Mouse (Mus musculus): ENCODE results near the gene Pcdh7. TPM values are rescaled to one million over a fixed set of nuclear protein-coding genes. Genes with fewer than 3 reads are reported as not detected.

The Pcdh7 gene
- total and polyA plus RNA-seq, 3 experiments = not detected

DNA sequence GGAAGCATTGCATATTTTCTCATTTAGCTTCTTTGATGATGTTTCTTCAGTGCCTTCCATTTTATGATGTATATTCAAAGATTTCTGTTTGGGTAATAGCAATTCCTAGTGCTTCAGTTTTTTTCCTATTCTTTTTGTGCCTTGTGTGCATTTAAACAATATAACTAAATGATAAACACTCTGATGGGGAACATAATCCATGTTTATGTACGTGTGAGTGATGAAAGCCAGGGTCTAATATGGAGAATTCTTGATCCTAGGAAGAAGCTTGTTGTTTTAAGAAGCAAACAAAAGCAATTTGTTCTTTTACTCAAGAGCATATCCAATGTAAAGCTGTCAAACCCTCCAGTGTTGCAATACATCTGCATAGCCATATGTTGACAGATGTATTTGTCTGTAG is 153.0 kb downstream of the Pcdh7 start:
- Histone ChIP-seq H3K36me3 (ENCODE audit: control insufficient read depth in 1 of 2, insufficient read depth in 2 of 2, low read length in 2 of 2) (no peaks in the 10 kb centered on the region), H3K9ac (ENCODE audit: control insufficient read depth, low read depth, low read length, poor library complexity, severe bottlenecking) (no peak overlapping the region), H3K4me1 (ENCODE audit: control insufficient read depth in 1 of 2, insufficient read depth in 2 of 2, low read length in 2 of 2) (no peaks in the 10 kb centered on the region; a peak in 1 of 4 replicates), H3K27ac (ENCODE audit: control insufficient read depth, low read depth, low read length) (no peak overlapping the region), H3K27me3 (ENCODE audit: control insufficient read depth in 1 of 2, insufficient read depth in 2 of 2, low read length in 2 of 2) (no peaks in the 10 kb centered on the region), H3K79me2 (ENCODE audit: control insufficient read depth, insufficient read depth, low read length, poor library complexity) (no peaks in the 10 kb centered on the region), H3K4me3 (ENCODE audit: control insufficient read depth in 1 of 2, insufficient read depth in 1 of 2, low read depth in 2 of 2, low read length in 2 of 2) (no peak overlapping the region), H3K9me3 (replicated peaks; ENCODE audit: insufficient read depth, low read length) (no peaks in the 10 kb centered on the region)
- DNase-seq (ENCODE audit: low read depth, low spot score) = no peak
- TF ChIP-seq HCFC1 (IDR thresholded peaks at IDR 0.05; ENCODE audit: low read depth, low read length) (no peak), RAD21 (IDR thresholded peaks at IDR 0.05; ENCODE audit: low read depth, low read length) (no peak), BHLHE40 (IDR thresholded peaks at IDR 0.05; ENCODE audit: borderline replicate concordance, low read depth, low read length) (no peak), USF1 (IDR thresholded peaks at IDR 0.05; ENCODE audit: low read depth, low read length) (no peak), ELF1 (IDR thresholded peaks at IDR 0.05; ENCODE audit: low read depth, low read length) (no peak), SIN3A (IDR thresholded peaks at IDR 0.05; ENCODE audit: low read length) (no peak), POLR2AphosphoS2 (IDR thresholded peaks at IDR 0.05; ENCODE audit: low read length) (no peak)

- Histone ChIP-seq H3K27me3 (ENCODE audit: control insufficient read depth in 1 of 2, insufficient read depth in 2 of 2, low read length in 2 of 2) (no peaks in the 10 kb centered on the region), H3K27ac (ENCODE audit: control insufficient read depth, low read depth, low read length) (no peak overlapping the region), H3K4me3 (ENCODE audit: control insufficient read depth in 1 of 2, insufficient read depth in 1 of 2, low read depth in 2 of 2, low read length in 2 of 2) (no peak overlapping the region), H3K4me1 (ENCODE audit: control insufficient read depth in 1 of 2, insufficient read depth in 2 of 2, low read length in 2 of 2) (no peaks in the 10 kb centered on the region), H3K79me2 (ENCODE audit: control insufficient read depth, insufficient read depth, low read length, poor library complexity) (no peaks in the 10 kb centered on the region), H3K9ac (ENCODE audit: control insufficient read depth, low read depth, low read length, poor library complexity, severe bottlenecking) (no peak overlapping the region), H3K9me3 (replicated peaks; ENCODE audit: insufficient read depth, low read length) (no peaks in the 10 kb centered on the region), H3K36me3 (ENCODE audit: control insufficient read depth in 1 of 2, insufficient read depth in 2 of 2, low read length in 2 of 2) (no peaks in the 10 kb centered on the region)
- TF ChIP-seq NELFE (IDR thresholded peaks at IDR 0.05; ENCODE audit: low read depth, low read length) (no peak), ZMIZ1 (IDR thresholded peaks at IDR 0.05; ENCODE audit: low read depth, low read length) (no peak), JUND (IDR thresholded peaks at IDR 0.05; ENCODE audit: low read depth, low read length) (no peak), SMC3 (IDR thresholded peaks at IDR 0.05; ENCODE audit: low read depth, low read length) (no peak), ELF1 (IDR thresholded peaks at IDR 0.05; ENCODE audit: low read depth, low read length) (no peak), ZC3H11A (IDR thresholded peaks at IDR 0.05; ENCODE audit: low read depth, low read length) (no peak), GABPA (IDR thresholded peaks at IDR 0.05; ENCODE audit: low read depth, low read length) (no peak), TCF12 (IDR thresholded peaks at IDR 0.05; ENCODE audit: low read depth, low read length) (no peak)
- no peak for DNase-seq (ENCODE audit: low read depth, low spot score)
Observed at GRCm38 (mm10) chr5:57884982-57885381, 167.2 kb downstream of the Pcdh7 start.

GRCm38 (mm10) chr5:57899018-57899614 is 181.3 kb downstream of the Pcdh7 start:
- TF ChIP-seq SIN3A (IDR thresholded peaks at IDR 0.05; ENCODE audit: low read length) = 0 out of 2 replicates have a peak, but pooled peaks have one; percentile 35
- TF ChIP-seq ZNF384 (IDR thresholded peaks at IDR 0.05; ENCODE audit: low read depth, low read length) = peak; percentile 59; the same call in 1 of the 2 replicates
- peak; percentile 72 for TF ChIP-seq TAL1 (IDR thresholded peaks at IDR 0.05; ENCODE audit: low read length)
- peak; percentile 91 for TF ChIP-seq EP300 (IDR thresholded peaks at IDR 0.05; ENCODE audit: low read depth in 1 of 2, low read length in 2 of 2)
- peak; percentile 86 for TF ChIP-seq GATA1 (IDR thresholded peaks at IDR 0.05; ENCODE audit: low read depth, low read length)
- peak; percentile 85 for TF ChIP-seq ETS1 (IDR thresholded peaks at IDR 0.05; ENCODE audit: low read depth, low read length)
- no peak for TF ChIP-seq BHLHE40 (IDR thresholded peaks at IDR 0.05; ENCODE audit: borderline replicate concordance, low read depth, low read length)
- TF ChIP-seq RAD21 (IDR thresholded peaks at IDR 0.05; ENCODE audit: low read depth, low read length) = no peak
- TF ChIP-seq USF1 (IDR thresholded peaks at IDR 0.05; ENCODE audit: low read depth, low read length) = no peak
- 0 out of 2 replicates have a peak, but pooled peaks have one; percentile 35 for TF ChIP-seq MYB (IDR thresholded peaks at IDR 0.05; ENCODE audit: low read depth, low read length)
- TF ChIP-seq MAZ (IDR thresholded peaks at IDR 0.05; ENCODE audit: low read depth, low read length) = 0 out of 2 replicates have a peak, but pooled peaks have one; percentile 17
- no peak for TF ChIP-seq ZC3H11A (IDR thresholded peaks at IDR 0.05; ENCODE audit: low read depth, low read length)
- peak; percentile 96 for TF ChIP-seq TCF12 (IDR thresholded peaks at IDR 0.05; ENCODE audit: low read depth, low read length)
- H3K27me3 ChIP-seq (ENCODE audit: control insufficient read depth in 1 of 2, insufficient read depth in 2 of 2, low read length in 2 of 2) = no peaks in the 10 kb centered on the region
- DNase-seq (ENCODE audit: low read depth, low spot score) = peak; percentile 82
- peak overlapping the region; percentile 21; the same call in 1 of the 2 replicates for H3K27ac ChIP-seq (ENCODE audit: control insufficient read depth, low read depth, low read length)
- peak overlapping the region; percentile 18 to 47 for H3K4me3 ChIP-seq (ENCODE audit: control insufficient read depth in 1 of 2, insufficient read depth in 1 of 2, low read depth in 2 of 2, low read length in 2 of 2)
- H3K4me1 ChIP-seq (ENCODE audit: control insufficient read depth in 1 of 2, insufficient read depth in 2 of 2, low read length in 2 of 2) = peaks cover 4 to 5% of the 10 kb centered on the region in 2 experiments; a peak in 3 of 4 replicates
- H3K9ac ChIP-seq (ENCODE audit: control insufficient read depth, low read depth, low read length, poor library complexity, severe bottlenecking) = no peak overlapping the region; the same call in 1 of the 2 replicates
- peaks cover 0 to 2% of the 10 kb centered on the region in 2 experiments; a peak in 2 of 4 replicates for H3K36me3 ChIP-seq (ENCODE audit: control insufficient read depth in 1 of 2, insufficient read depth in 2 of 2, low read length in 2 of 2)
- no peaks in the 10 kb centered on the region for H3K79me2 ChIP-seq (ENCODE audit: control insufficient read depth, insufficient read depth, low read length, poor library complexity)
- no peaks in the 10 kb centered on the region for H3K9me3 ChIP-seq (replicated peaks; ENCODE audit: insufficient read depth, low read length)

Data from MEL (cell line).